Mouse (Mus musculus) CH12.LX (cell line): ENCODE measurements around the gene Kdm1b.

Experiments used
- CTCF ChIP-seq, 2 experiments: IDR thresholded peaks in 1 of 2; conservative IDR thresholded peaks in 1 of 2; 2 replicates each; pipeline ENCODE4 v1.5.1; 2011 to 2012; ENCODE audit warnings: low read depth in 2 of 2, low read length in 2 of 2, improper control_type of control experiment in 1 of 2, inconsistent platforms in 1 of 2, mild to moderate bottlenecking in 1 of 2, moderate library complexity in 1 of 2
- EP300 ChIP-seq: IDR thresholded peaks from 2 replicates; pipeline ENCODE4 v1.6.1; 2011; ENCODE audit warnings: low read length, improper control_type of control experiment
- ETS1 ChIP-seq: conservative IDR thresholded peaks from 2 replicates; pipeline ENCODE4 v1.6.1; 2012; ENCODE audit warnings: low read depth, mild to moderate bottlenecking, inconsistent platforms, low read length, improper control_type of control experiment, moderate library complexity
- HCFC1 ChIP-seq: IDR thresholded peaks from 2 replicates; pipeline ENCODE4 v1.6.1; 2012; ENCODE audit warnings: low read depth, mild to moderate bottlenecking, inconsistent platforms, low read length, improper control_type of control experiment
- MAX ChIP-seq: IDR thresholded peaks from 2 replicates; pipeline ENCODE4 v1.6.1; 2011; ENCODE audit warnings: low read length, improper control_type of control experiment
- MEF2A ChIP-seq: IDR thresholded peaks from 2 replicates; pipeline ENCODE4 v1.6.1; 2014; ENCODE audit warnings: low read depth, mild to moderate bottlenecking, inconsistent platforms, low read length, improper control_type of control experiment, borderline replicate concordance
- POLR2A ChIP-seq: IDR thresholded peaks from 2 replicates; pipeline ENCODE4 v1.6.1; 2011; ENCODE audit warnings: low read depth, mild to moderate bottlenecking, improper control_type of control experiment, low read length
- UBTF ChIP-seq: IDR thresholded peaks from 2 replicates; pipeline ENCODE4 v1.6.1; 2012; ENCODE audit warnings: low read depth, mild to moderate bottlenecking, inconsistent platforms, low read length, improper control_type of control experiment, moderate library complexity
- USF1 ChIP-seq: IDR thresholded peaks from 2 replicates; pipeline ENCODE4 v1.6.1; 2014; ENCODE audit warnings: low read depth, mild to moderate bottlenecking, inconsistent platforms, low read length, improper control_type of control experiment
- ZKSCAN1 ChIP-seq: IDR thresholded peaks from 2 replicates; pipeline ENCODE4 v1.6.1; 2012; ENCODE audit warnings: low read depth, inconsistent platforms, low read length, improper control_type of control experiment, borderline replicate concordance
- ZNF384 ChIP-seq: IDR thresholded peaks from 2 replicates; pipeline ENCODE4 v1.6.1; 2012; ENCODE audit warnings: low read depth, low read length, improper control_type of control experiment, inconsistent platforms

- no peak for TF ChIP-seq EP300
- no peak for TF ChIP-seq CTCF (conservative IDR thresholded peaks at IDR 0.05 in 1 of 2, IDR thresholded peaks at IDR 0.05 in 1 of 2; ENCODE audit: low read depth in 2 of 2, low read length in 2 of 2)
- no peak for TF ChIP-seq USF1
- no peak for TF ChIP-seq ZNF384
- TF ChIP-seq POLR2A: no peak
- TF ChIP-seq MEF2A: no peak
- TF ChIP-seq HCFC1: no peak
- TF ChIP-seq ETS1: no peak
- no peak for TF ChIP-seq UBTF
- TF ChIP-seq ZKSCAN1: no peak
- no peak for TF ChIP-seq MAX
Measured at GRCm38 (mm10) chr13:47040061-47040460, 3.2 kb upstream of the Kdm1b start.
